Mouse (Mus musculus): ENCODE data around the gene Ocel1. TPM values are rescaled to one million over a fixed set of nuclear protein-coding genes. Genes with fewer than 3 reads are reported as not detected.
"Not testable (repeated sequence)": the region's sequence is repeated elsewhere in the genome, so short reads cannot be mapped to it uniquely, and the experiment has no call there.

The Ocel1 gene
- 20.0 and 20.5 TPM in 2 replicates for polyA plus RNA-seq (2015; fragmentation: Nextera tagmentation; extraction: Ambion mirVana)

GRCm38 (mm10) chr8:71371236-71371848 lies at the start of gene Ocel1:
TSS of gene Ocel1 (plus strand) at chr8:71371298.
- Histone ChIP-seq H3K9me3 (ENCODE audit: control insufficient read depth) (no peaks in the 10 kb centered on the region), H3K27me3 (replicated peaks; ENCODE audit: control insufficient read depth, insufficient read depth, low read length) (no peaks in the 10 kb centered on the region), H3K27ac (ENCODE audit: low read depth, low read length) (peak within 1 kb of the TSS; percentile 78), H3K9ac (ENCODE audit: low read depth, low read length) (peak within 1 kb of the TSS; percentile 57), H3K4me3 (ENCODE audit: low read depth, low read length) (peak within 1 kb of the TSS; percentile 55), H3K4me1 (replicated peaks; ENCODE audit: control insufficient read depth, insufficient read depth, low read length) (peaks cover 9% of the 10 kb centered on the region; the same call in 1 of the 2 replicates), H3K36me3 (ENCODE audit: control insufficient read depth, insufficient read depth) (peaks cover 39% of the 10 kb centered on the region), H3K4me2 (replicated peaks; ENCODE audit: low read depth) (peak within 1 kb of the TSS; percentile 60)
- peak; percentile 89 for ATAC-seq
- peak; percentile 100 for TF ChIP-seq CTCF (IDR thresholded peaks at IDR 0.05; ENCODE audit: low read depth)
- WGBS: under 1% methylated on average over 61 of the region's 68 CpGs

GRCm38 (mm10) chr8:71322939-71323338 lies 48.2 kb upstream of the Ocel1 start:
- Histone ChIP-seq H3K4me2 (replicated peaks; ENCODE audit: low read depth) (no peak overlapping the region), H3K9ac (ENCODE audit: low read depth, low read length) (no peak overlapping the region), H3K4me3 (ENCODE audit: low read depth, low read length) (no peak overlapping the region), H3K9me3 (ENCODE audit: control insufficient read depth) (no peaks in the 10 kb centered on the region), H3K36me3 (ENCODE audit: control insufficient read depth, insufficient read depth) (peaks cover 49% of the 10 kb centered on the region), H3K27me3 (replicated peaks; ENCODE audit: control insufficient read depth, insufficient read depth, low read length) (no peaks in the 10 kb centered on the region), H3K27ac (ENCODE audit: low read depth, low read length) (no peak overlapping the region), H3K4me1 (replicated peaks; ENCODE audit: control insufficient read depth, insufficient read depth, low read length) (no peaks in the 10 kb centered on the region)
- no peak for TF ChIP-seq CTCF (IDR thresholded peaks at IDR 0.05; ENCODE audit: low read depth)
- 78% methylated on average over 3 of the region's 3 CpGs for WGBS
- 0 out of 2 replicates have a peak, but pooled peaks have one; percentile 31 for ATAC-seq

- peak; percentile 78 for TF ChIP-seq CTCF (IDR thresholded peaks at IDR 0.05; ENCODE audit: low read depth)
- H3K36me3 ChIP-seq (ENCODE audit: control insufficient read depth, insufficient read depth): peaks cover 66% of the 10 kb centered on the region
- no peak overlapping the region for H3K27ac ChIP-seq (ENCODE audit: low read depth, low read length)
- H3K4me3 ChIP-seq (ENCODE audit: low read depth, low read length): no peak overlapping the region
- no peaks in the 10 kb centered on the region for H3K27me3 ChIP-seq (replicated peaks; ENCODE audit: control insufficient read depth, insufficient read depth, low read length)
- peak; percentile 60 for ATAC-seq
- H3K4me2 ChIP-seq (replicated peaks; ENCODE audit: low read depth): no peak overlapping the region
- H3K4me1 ChIP-seq (replicated peaks; ENCODE audit: control insufficient read depth, insufficient read depth, low read length): no peaks in the 10 kb centered on the region
- 88% methylated on average over 1 of the region's 1 CpGs for WGBS
- no peaks in the 10 kb centered on the region for H3K9me3 ChIP-seq (ENCODE audit: control insufficient read depth)
- H3K9ac ChIP-seq (ENCODE audit: low read depth, low read length): no peak overlapping the region
Observed at GRCm38 (mm10) chr8:71324848-71325247, 46.2 kb upstream of the Ocel1 start.

- 95% methylated on average over 6 of the region's 6 CpGs for WGBS
- H3K36me3 ChIP-seq (ENCODE audit: control insufficient read depth, insufficient read depth): peaks cover 48% of the 10 kb centered on the region
Observed at GRCm38 (mm10) chr8:71337834-71338233, 33.3 kb upstream of the Ocel1 start.

GRCm38 (mm10) chr8:71340625-71341024 lies 30.5 kb upstream of the Ocel1 start:
- 83% methylated on average over 5 of the region's 5 CpGs for WGBS
- Histone ChIP-seq H3K9ac (ENCODE audit: low read depth, low read length) (no peak overlapping the region), H3K4me3 (ENCODE audit: low read depth, low read length) (no peak overlapping the region), H3K27me3 (replicated peaks; ENCODE audit: control insufficient read depth, insufficient read depth, low read length) (no peaks in the 10 kb centered on the region), H3K36me3 (ENCODE audit: control insufficient read depth, insufficient read depth) (peaks cover 55% of the 10 kb centered on the region), H3K4me2 (replicated peaks; ENCODE audit: low read depth) (no peak overlapping the region), H3K9me3 (ENCODE audit: control insufficient read depth) (no peaks in the 10 kb centered on the region), H3K27ac (ENCODE audit: low read depth, low read length) (no peak overlapping the region), H3K4me1 (replicated peaks; ENCODE audit: control insufficient read depth, insufficient read depth, low read length) (no peaks in the 10 kb centered on the region)
- ATAC-seq: no peak
- peak; percentile 73 for TF ChIP-seq CTCF (IDR thresholded peaks at IDR 0.05; ENCODE audit: low read depth)

More at GRCm38 (mm10) chr8:71337834-71338233, 33.3 kb upstream of the Ocel1 start:
- H3K9ac ChIP-seq (ENCODE audit: low read depth, low read length); ATAC-seq; H3K4me2 ChIP-seq (replicated peaks; ENCODE audit: low read depth); H3K4me3 ChIP-seq (ENCODE audit: low read depth, low read length); H3K4me1 ChIP-seq (replicated peaks; ENCODE audit: control insufficient read depth, insufficient read depth, low read length); H3K27me3 ChIP-seq (replicated peaks; ENCODE audit: control insufficient read depth, insufficient read depth, low read length); H3K9me3 ChIP-seq (ENCODE audit: control insufficient read depth); H3K27ac ChIP-seq (ENCODE audit: low read depth, low read length): not testable (repeated sequence)

GRCm38 (mm10) chr8:71346581-71346980 lies 24.5 kb upstream of the Ocel1 start:
- no peaks in the 10 kb centered on the region for H3K27me3 ChIP-seq (replicated peaks; ENCODE audit: control insufficient read depth, insufficient read depth, low read length)
- H3K4me1 ChIP-seq (replicated peaks; ENCODE audit: control insufficient read depth, insufficient read depth, low read length): no peaks in the 10 kb centered on the region
- no peak overlapping the region for H3K9ac ChIP-seq (ENCODE audit: low read depth, low read length)
- no peak overlapping the region for H3K4me2 ChIP-seq (replicated peaks; ENCODE audit: low read depth)
- no peak for TF ChIP-seq CTCF (IDR thresholded peaks at IDR 0.05; ENCODE audit: low read depth)
- no peak overlapping the region for H3K4me3 ChIP-seq (ENCODE audit: low read depth, low read length)
- H3K9me3 ChIP-seq (ENCODE audit: control insufficient read depth): no peaks in the 10 kb centered on the region
- WGBS: 57% methylated on average over 1 of the region's 1 CpGs
- no peak for ATAC-seq
- peaks cover 87% of the 10 kb centered on the region for H3K36me3 ChIP-seq (ENCODE audit: control insufficient read depth, insufficient read depth)
- no peak overlapping the region for H3K27ac ChIP-seq (ENCODE audit: low read depth, low read length)
